Mouse (Mus musculus) limb, embryonic 10.5 days (tissue): ENCODE measurements at regions not wholly inside any gene's neighbourhood (a gene's known extent, or its start where the extent isn't known, plus 50 kb on each side); places are given as distances from the start of the nearest gene placed in this dataset.

Experiments used
- DNase-seq: peaks from one replicate; pipeline ENCODE4 v3.0.0-alpha.2; 2017; ENCODE audit warnings: low spot score
- H3K27ac ChIP-seq: fragments of 300-500 bp; sonication (generic); 2 replicates; pipeline ENCODE4 v1.5.1; 2016; ENCODE audit warnings: mild to moderate bottlenecking
- H3K27me3 ChIP-seq: fragments of 300-500 bp; sonication (generic); 2 replicates; pipeline ENCODE4 v1.6.1; 2016; ENCODE audit warnings: low read depth, mild to moderate bottlenecking; ENCODE audit not compliant: poor library complexity, severe bottlenecking
- H3K36me3 ChIP-seq: fragments of 300-500 bp; sonication (generic); 2 replicates; pipeline ENCODE4 v1.6.1; 2016; ENCODE audit warnings: mild to moderate bottlenecking, moderate library complexity
- H3K4me1 ChIP-seq: fragments of 300-500 bp; sonication (generic); 2 replicates; pipeline ENCODE4 v1.6.1; 2016
- H3K4me3 ChIP-seq: fragments of 300-500 bp; sonication (generic); 2 replicates; pipeline ENCODE4 v1.5.1; 2016; ENCODE audit warnings: mild to moderate bottlenecking, moderate library complexity
- H3K9me3 ChIP-seq: fragments of 300-500 bp; sonication (generic); replicated peaks from 2 replicates; pipeline ENCODE4 v1.6.1; 2016; ENCODE audit warnings: mild to moderate bottlenecking
- WGBS: fragments of 180-500 bp; shearing (Covaris S2); methylation state at CpG from one replicate; pipeline ENCODE4 v1.1.7; 2016; 5-methylcytosine and 5-hydroxymethylcytosine counted together

DNA sequence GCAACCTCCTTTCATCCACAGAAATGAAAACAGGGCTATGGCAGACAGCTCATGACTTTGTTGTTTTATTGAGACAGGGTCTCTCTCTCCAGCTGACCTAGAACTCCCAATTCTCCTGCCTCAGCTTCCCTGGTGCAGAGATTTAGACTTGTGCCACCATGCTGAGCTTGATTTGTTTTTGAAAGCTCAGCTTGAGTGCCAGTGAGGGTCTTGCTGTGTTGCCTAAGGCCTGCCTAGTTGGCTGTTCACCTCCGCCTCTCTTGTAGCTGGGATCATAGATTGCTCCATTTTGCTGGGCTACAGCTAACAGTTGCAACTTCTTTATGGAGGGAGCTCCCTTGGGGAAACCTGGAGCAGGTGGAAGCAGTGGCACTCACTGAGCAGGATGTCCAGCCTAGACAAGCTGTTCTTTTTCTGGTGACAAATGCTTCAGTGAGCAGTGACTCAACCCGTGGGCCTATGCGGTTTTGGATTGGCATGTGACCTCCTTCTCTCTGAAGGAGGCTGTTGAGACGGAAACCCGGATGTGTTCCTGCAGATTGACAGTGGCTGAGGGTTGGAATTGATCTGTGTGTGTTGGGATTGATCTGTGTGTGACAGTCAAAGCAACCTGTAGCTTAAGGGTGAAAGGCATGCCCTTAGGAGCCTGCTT, 63.8 kb upstream of the Akt3 start:
- Histone ChIP-seq H3K9me3 (no peaks in the 10 kb centered on the region), H3K36me3 (no peaks in the 10 kb centered on the region), H3K4me1 (peaks cover 18% of the 10 kb centered on the region), H3K4me3 (0 out of 2 replicates have a peak overlapping the region, but pooled peaks have one; percentile 67), H3K27ac (no peak overlapping the region), H3K27me3 (0 out of 2 replicates have a peak, but pooled peaks cover 9% of the 10 kb centered on the region)
- no peak for DNase-seq
- WGBS = 41% methylated on average over 5 of the region's 5 CpGs

DNA sequence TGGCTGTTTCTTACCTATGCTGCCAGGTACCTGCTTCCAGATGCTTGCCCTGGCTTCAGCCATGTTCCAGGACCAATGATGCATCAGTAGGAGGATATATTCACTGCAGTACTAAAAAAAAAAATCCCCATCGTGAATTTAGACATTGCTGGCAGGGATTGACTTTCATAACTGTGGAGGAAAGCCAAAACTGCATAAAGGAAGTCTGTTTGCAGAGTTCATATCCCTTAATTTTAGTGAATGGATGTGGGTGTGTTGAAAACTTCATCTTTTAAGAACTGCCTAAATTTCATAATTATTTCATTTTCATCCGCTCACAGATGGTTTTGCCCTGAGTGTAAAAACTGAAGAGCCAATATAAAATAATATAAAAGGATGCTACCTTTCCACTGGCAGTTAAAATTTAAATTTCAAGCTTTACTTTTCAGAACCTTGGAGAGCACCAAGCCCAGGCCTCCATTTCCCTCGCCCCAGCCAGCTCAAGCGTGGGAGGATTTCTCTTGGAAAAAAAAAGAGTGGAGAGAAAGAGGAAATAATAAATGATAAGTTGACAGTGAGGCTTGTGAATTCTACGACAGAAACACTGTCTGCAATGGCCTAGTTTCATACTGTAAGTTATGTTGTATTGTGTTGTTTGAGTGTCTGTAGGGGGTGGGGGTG, 50.3 kb upstream of the Akt3 start:
- no peak for DNase-seq
- Histone ChIP-seq H3K27me3 (no peaks in the 10 kb centered on the region), H3K27ac (no peak overlapping the region), H3K9me3 (no peaks in the 10 kb centered on the region), H3K4me3 (no peak overlapping the region), H3K4me1 (no peaks in the 10 kb centered on the region), H3K36me3 (no peaks in the 10 kb centered on the region)
- WGBS = 37% methylated on average over 5 of the region's 5 CpGs
